Mouse (Mus musculus) left cerebral cortex, postnatal 36 days (tissue): Measurements from ENCODE around the gene Ccdc36. TPM values are rescaled to one million over a fixed set of nuclear protein-coding genes. Genes with fewer than 3 reads are reported as not detected.

Source experiments
- DNase-seq, 2 experiments: peaks; one replicate each; pipeline ENCODE4 v3.0.0; 2021 to 2022; ENCODE audit warnings: low spot score in 2 of 2, mixed read lengths in 1 of 2
- intact Hi-C: fragments of 180-260 bp; cut with DNase I; formaldehyde crosslinking; loops from one replicate; pipeline ENCODE4 v1.15.1; 2025
- total RNA-seq, 2 experiments: library from RNA; stranded (reverse); gene quantifications; 2 replicates each; pipeline ENCODE4 v1.2.3; 2021

Gene Ccdc36
- total RNA-seq, 2 experiments from 2014 or later = 0.14 to 0.15 TPM

DNA sequence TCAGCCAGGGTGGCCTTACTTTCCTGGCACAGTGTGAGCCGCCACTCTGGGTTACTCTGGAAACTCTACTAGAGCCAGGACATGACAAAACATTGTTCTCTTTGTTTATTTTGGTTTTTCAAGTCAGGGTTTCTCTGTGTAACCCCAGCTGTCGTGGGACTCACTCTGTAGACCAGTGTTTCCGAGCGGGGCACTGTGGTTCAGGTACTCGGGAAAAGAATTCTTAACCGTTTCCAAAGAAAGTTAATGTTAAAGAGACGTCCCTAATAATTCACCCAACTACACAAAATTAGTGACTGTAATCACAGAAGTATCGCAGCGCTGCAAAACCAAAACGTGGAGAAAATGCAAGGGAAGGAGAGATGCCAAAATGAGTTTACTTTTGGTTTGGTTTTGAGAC lies 39.7 kb downstream of the Ccdc36 start:
- no peak for DNase-seq
- intact Hi-C loops = no loop called here

DNA sequence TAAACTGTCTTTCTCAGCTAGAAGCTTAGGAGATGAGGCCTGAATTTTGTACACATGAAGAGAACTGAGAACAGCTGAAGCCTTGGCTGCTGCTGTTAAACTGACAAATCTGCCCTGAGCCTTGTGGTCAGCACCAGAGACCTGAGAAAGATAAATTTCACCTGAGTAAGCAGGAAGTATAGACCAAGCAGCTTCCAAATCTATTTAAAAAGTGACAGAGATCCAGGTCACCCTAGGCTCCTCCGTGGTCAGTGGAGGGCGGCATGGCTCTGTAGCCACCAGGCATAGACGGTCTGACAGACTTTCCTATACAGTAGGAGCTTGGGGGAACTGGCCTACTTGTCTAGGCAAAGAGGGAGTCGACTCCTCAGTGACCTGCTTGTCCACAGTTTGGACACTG lies 41.5 kb downstream of the Ccdc36 start:
- intact Hi-C loops = no loop called here
- no peak for DNase-seq

GRCm38 (mm10) chr9:108385006-108385405 lies 43.3 kb downstream of the Ccdc36 start:
- no peak for DNase-seq
- intact Hi-C loops = no loop called here

DNA sequence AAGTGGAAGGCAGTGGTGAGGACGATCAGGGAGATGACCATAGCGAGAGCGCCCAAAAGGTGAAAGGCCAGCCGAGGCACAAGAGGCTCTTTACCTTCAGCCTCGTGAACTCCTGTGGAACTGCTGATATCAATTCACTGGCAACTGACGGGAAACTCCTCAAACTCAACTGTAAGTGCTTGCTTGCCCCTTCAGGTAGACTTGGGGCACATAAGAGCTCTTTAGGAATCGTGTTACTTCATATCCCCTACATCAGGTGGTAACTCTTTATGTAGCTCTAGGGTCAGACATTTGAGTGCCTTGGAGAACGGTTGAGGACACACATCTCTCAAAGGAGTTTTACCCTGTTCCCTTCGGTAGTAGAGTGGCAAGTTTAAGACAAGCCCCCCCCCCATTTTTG lies 46.9 kb downstream of the Ccdc36 start:
- intact Hi-C loops = no loop called here
- DNase-seq = no peak

DNA sequence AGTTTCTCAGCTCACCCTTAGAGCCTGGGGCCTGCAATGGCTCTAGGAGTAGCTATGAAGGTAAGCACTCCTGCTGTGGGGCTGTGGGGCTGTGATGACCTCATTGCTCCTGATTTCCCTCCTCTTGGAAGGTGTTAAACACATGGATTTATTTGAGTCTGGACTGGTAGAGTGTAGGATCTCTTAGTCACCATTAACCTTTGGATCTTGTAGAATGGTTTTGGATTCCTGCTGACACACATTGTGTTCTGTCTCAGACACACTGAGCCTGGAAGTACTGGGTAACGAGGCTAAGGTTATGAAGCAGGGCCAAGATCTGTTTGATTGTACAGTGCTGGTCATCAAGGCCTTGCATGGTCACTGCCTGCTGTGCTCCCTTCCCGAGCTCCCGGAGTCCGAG lies 49.0 kb downstream of the Ccdc36 start:
- intact Hi-C loops = no loop called here
- DNase-seq = no peak

- intact Hi-C loops = no loop called here
- no peak for DNase-seq
These were observed 49.5 kb downstream of the Ccdc36 start for GRCm38 (mm10) chr9:108378736-108379135.

DNA sequence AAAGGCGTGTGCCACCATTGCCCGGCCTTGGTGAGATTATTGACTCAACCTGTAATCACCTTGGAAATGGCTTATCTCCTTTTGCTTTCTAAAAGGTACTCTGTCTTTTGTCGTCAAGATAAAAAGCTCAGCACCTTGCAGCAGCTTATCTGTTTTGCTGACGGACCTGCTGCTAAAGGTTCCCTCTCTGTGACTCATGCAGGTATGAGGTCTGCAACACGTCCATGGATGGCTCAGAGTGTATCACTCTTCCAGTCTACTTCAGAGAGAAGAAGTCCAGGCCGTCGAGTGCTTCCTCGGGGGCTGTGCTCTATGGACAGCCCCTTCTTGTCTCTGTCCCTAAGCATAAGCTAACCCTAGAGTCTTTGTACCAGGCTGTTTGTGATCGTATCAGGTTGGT lies 50.0 kb downstream of the Ccdc36 start:
- intact Hi-C loops = no loop called here
- no peak for DNase-seq

Other genes with a start within 250 kb of the Ccdc36 start
- 100 to 1,000 TPM; 269 to 307 TPM for gene Bsn, start 238.1 kb downstream of the Ccdc36 start, total RNA-seq
- 10 to 100 TPM; 90.4 to 93.1 TPM for gene Dag1, start 164.5 kb downstream of the Ccdc36 start, total RNA-seq
- gene Nicn1, start 138.1 kb downstream of the Ccdc36 start, total RNA-seq = 100 to 1,000 TPM; 116 to 131 TPM
- gene Amt, start 131.6 kb downstream of the Ccdc36 start, total RNA-seq = 10 to 100 TPM; 29.5 to 34.0 TPM
- 100 to 1,000 TPM; 160 to 176 TPM for gene Rhoa, start 122.4 kb downstream of the Ccdc36 start, total RNA-seq
- gene Tcta, start 122.3 kb downstream of the Ccdc36 start, total RNA-seq = 10 to 100 TPM; 29.2 to 41.4 TPM
- gene Gpx1, start 89.6 kb downstream of the Ccdc36 start, total RNA-seq = 100 to 1,000 TPM; 105 to 110 TPM
- 100 to 1,000 TPM in 1 of 2 experiments, 10 to 100 TPM in 1; 99.3 to 122 TPM for gene Usp4, start 80.6 kb downstream of the Ccdc36 start, total RNA-seq
- gene 1700102P08Rik, start 35.7 kb downstream of the Ccdc36 start, total RNA-seq = 1 to 10 TPM; 1.5 to 3.2 TPM
- not detected for gene BC048562, start 8.0 kb upstream of the Ccdc36 start, total RNA-seq
- gene Ccdc71, start 32.0 kb upstream of the Ccdc36 start, total RNA-seq = 10 to 100 TPM; 36.1 to 41.5 TPM
- gene Klhdc8b, start 33.1 kb upstream of the Ccdc36 start, total RNA-seq = 10 to 100 TPM; 31.1 to 33.9 TPM
- gene Lamb2, start 51.3 kb upstream of the Ccdc36 start, total RNA-seq = 10 to 100 TPM; 22.8 to 43.1 TPM
- gene Usp19, start 62.1 kb upstream of the Ccdc36 start, total RNA-seq = 100 to 1,000 TPM; 124 to 154 TPM
- 10 to 100 TPM; 73.6 to 76.9 TPM for gene Qars, start 79.2 kb upstream of the Ccdc36 start, total RNA-seq
- 100 to 1,000 TPM; 135 to 149 TPM for gene Qrich1, start 88.3 kb upstream of the Ccdc36 start, total RNA-seq
- 10 to 100 TPM; 47.7 to 47.9 TPM for gene Impdh2, start 131.8 kb upstream of the Ccdc36 start, total RNA-seq
- 10 to 100 TPM; 62.8 to 70.1 TPM for gene Ndufaf3, start 138.9 kb upstream of the Ccdc36 start, total RNA-seq
- gene Dalrd3, start 141.4 kb upstream of the Ccdc36 start, total RNA-seq = 10 to 100 TPM; 70.1 to 99.4 TPM
- 100 to 1,000 TPM; 112 to 118 TPM for gene Wdr6, start 150.3 kb upstream of the Ccdc36 start, total RNA-seq
- gene P4htm, start 169.2 kb upstream of the Ccdc36 start, total RNA-seq = 10 to 100 TPM; 87.0 to 93.7 TPM
- 10 to 100 TPM; 49.5 to 53.5 TPM for gene Arih2, start 220.9 kb upstream of the Ccdc36 start, total RNA-seq
- gene Slc25a20, start 233.6 kb upstream of the Ccdc36 start, total RNA-seq = 10 to 100 TPM; 11.8 to 14.1 TPM